Mouse (Mus musculus) splenic B cell, adult 2 months (primary cell): ENCODE results near the gene Lactbl1.

Experiments
- DNase-seq: peaks from one replicate; pipeline ENCODE4 v3.0.0-alpha.2; 2011; ENCODE audit warnings: low read depth, low spot score
- H3K27me3 ChIP-seq: 2 replicates; pipeline ENCODE4 v1.6.1; 2012; ENCODE audit warnings: mild to moderate bottlenecking, low read length, moderate library complexity, mixed read lengths; ENCODE audit not compliant: control insufficient read depth, poor library complexity, insufficient read depth, severe bottlenecking
- H3K36me3 ChIP-seq: 2 replicates; pipeline ENCODE4 v1.6.1; 2012; ENCODE audit warnings: mild to moderate bottlenecking, low read length, moderate library complexity, mixed read lengths; ENCODE audit not compliant: control insufficient read depth, poor library complexity, insufficient read depth, severe bottlenecking

Lactbl1 gene

DNA sequence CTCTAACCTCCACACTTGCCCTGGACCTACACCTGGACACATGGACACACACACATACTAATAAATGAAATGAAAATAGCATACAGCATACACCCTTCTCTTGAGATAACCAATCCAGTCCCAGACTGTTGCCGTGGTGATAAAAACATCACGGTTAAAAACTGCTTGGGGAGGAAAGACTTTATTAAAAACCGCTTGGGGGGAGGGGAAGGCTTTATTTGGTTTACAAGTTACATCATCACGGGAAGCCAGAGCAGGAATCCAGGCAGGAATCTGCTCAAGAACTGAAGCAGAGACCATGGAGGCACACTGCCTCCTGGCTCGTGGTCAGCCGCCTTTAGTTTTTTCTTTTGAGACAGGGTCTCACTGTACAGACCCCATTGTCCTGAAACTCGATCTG lies 8.8 kb upstream of the Lactbl1 start:
- H3K36me3 ChIP-seq: no peaks in the 10 kb centered on the region
- no peak for DNase-seq
- H3K27me3 ChIP-seq: no peaks in the 10 kb centered on the region

DNA sequence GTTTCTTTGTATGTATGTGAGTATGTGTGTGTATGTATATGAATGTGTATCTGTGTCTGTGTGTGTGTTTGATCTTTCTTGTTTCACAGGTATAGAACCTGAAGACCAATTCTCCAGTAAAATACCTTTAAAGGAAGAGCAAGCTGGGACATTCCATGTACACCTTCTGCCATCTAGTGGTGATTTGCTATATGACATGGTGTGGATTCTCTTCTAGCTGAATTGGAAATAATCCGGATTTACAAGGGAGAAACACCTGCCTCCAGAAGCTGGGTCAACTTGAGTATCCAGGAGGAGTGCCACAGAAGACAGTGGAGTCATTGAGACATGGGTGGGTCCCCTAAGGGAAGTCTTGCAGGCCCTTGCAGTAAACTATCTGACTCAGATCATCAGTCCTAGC lies 1.1 kb upstream of the Lactbl1 start:
- Histone ChIP-seq H3K27me3 (no peaks in the 10 kb centered on the region), H3K36me3 (no peaks in the 10 kb centered on the region)
- peak; percentile 77 for DNase-seq

DNA sequence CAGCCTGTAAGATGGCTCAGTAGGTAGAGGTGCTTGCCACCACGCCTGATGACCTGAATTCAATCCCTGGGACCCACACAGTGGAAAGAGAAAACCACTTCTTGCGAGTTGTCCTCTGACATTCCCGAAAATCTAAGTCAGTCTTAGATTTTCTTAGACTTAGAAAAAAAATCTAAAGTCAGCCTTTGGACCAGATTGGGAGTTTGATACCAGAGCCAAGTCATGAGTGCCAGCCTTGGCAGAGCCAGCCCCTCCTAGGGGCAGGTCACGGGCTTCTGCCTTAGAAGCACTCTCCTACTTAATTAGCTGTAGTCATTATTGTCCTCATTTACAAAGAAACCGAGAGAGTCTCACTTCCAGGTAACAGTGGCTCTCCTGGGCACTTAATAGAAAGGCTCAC lies 465 bp upstream of the Lactbl1 start:
- DNase-seq: no peak
- Histone ChIP-seq H3K27me3 (no peaks in the 10 kb centered on the region), H3K36me3 (no peaks in the 10 kb centered on the region)

- DNase-seq: peak; percentile 44
- Histone ChIP-seq H3K27me3 (no peaks in the 10 kb centered on the region), H3K36me3 (no peaks in the 10 kb centered on the region)
Measured at GRCm38 (mm10) chr4:136626590-136626989, 4.2 kb downstream of the Lactbl1 start.

DNA sequence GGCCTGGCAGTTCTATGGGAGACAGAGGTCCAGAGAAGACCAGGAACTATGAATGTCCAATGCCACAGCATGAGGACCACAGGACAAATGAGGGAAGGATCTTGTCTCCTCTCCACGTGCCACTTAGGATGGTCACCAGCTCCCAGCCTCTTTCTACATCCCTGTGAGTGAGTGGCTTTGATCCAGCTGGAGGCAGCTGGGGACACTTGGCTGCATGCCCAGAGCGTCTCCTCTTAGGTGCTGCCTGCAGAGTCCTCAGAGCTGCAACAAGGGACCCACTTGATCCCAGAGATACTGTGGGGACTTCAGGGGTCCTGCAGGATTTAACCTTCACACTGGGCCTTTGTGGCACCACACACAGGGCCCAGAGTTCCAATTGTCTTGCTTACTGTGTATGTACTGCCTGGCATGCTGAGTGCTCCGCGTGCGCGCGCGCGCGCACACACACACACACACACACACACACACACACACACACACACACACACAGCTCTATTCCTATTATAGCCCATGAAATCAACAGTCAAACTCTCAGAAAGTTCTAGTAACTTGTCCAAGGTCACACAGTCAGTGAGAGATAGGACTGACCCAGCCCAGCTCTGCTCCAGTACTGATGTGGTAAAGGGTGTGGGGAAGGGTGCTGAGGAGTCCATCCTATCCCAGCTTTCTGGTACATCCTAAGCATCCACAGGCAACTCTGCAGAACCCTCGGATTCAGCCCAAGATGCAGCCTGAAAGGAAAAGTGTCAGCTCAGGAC lies 9.0 kb downstream of the Lactbl1 start:
- Histone ChIP-seq H3K27me3 (no peaks in the 10 kb centered on the region), H3K36me3 (no peaks in the 10 kb centered on the region)
- no peak for DNase-seq

- no peaks in the 10 kb centered on the region for H3K27me3 ChIP-seq
- no peak for DNase-seq
- H3K36me3 ChIP-seq: no peaks in the 10 kb centered on the region
Measured at GRCm38 (mm10) chr4:136635995-136636394, 13.6 kb downstream of the Lactbl1 start.

DNA sequence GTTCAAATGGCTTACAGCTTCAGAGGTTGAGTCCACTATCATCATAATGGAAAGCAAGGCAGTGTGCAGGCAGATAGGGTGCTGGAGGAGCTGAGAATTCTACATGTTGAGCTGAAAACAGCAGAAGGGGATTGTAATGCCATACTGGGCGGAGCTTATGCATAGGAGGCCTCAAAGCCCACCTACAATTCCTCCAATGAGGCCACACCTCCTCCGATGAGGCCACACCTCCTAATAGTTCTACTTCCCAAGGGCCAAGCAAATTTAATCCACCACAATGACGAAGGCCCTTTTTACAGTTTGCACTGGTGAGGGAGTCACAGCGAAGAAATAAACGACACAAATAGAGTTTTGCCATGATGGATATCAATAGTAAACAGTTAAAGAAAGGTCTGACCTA lies 14.1 kb downstream of the Lactbl1 start:
- H3K36me3 ChIP-seq: no peaks in the 10 kb centered on the region
- DNase-seq: no peak
- no peaks in the 10 kb centered on the region for H3K27me3 ChIP-seq

GRCm38 (mm10) chr4:136636983-136637562 lies 14.7 kb downstream of the Lactbl1 start:
- no peaks in the 10 kb centered on the region for H3K27me3 ChIP-seq
- DNase-seq: no peak
- no peaks in the 10 kb centered on the region for H3K36me3 ChIP-seq

DNA sequence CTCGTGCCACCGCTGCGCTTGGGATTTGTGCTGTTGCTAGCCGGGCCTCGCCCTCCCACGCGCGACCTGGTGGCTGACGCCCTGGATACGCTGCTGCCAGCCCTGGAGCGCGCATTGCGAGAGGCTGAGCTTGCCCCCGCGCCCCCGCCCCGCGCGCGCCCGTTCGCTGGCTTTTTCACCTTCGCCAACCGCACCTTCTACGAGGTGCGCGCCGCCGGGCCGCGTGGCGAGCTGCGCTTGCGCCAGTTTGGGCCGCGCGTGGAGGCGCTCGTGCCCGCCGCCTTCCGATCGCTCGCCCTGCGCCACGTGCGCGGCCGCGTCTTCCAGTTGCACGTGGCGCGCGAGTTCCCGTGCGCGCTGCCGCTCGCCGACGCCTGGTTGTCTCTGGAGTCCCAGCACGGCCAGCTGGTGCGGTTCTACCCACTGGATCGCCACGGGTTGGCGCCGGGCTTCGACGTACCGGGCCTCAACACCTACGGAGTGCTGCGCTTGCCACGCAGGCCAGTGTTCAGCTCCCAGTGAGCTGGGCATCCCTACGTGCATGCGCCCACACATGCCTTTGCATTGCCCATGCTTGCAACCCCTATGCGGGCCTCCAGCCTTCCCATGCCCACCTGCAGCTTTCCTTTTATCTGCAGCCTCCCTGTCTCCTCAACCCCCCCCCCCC lies 15.3 kb downstream of the Lactbl1 start:
- DNase-seq: no peak
- no peaks in the 10 kb centered on the region for H3K36me3 ChIP-seq

DNA sequence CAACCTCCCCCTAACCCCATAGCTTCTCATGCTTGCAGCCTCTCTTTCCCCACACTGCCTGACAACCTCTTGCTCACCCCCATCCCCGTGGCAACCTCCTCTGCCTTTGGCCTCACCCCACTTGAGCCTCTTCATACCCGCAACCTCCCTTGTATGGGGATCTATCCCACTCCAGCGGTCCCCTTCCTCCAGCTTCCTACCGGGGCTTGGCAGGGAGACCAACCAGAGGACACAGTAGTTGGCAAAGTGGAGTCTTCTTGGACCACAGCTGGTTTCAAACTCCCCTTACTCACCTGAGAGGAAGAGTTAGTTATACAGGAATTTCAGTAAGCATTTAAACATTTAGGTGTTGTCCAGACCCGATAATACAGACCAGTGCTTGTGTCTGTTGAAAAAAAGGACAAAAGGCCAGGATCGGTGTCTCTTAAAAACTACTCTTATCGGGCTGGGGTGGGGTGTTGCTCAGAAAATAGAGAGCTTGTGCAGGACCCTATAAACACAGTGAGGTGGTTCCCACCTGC lies 15.9 kb downstream of the Lactbl1 start:
- no peaks in the 10 kb centered on the region for H3K27me3 ChIP-seq
- no peak for DNase-seq
- H3K36me3 ChIP-seq: no peaks in the 10 kb centered on the region

More for the DNA sequence above, 15.3 kb downstream of the Lactbl1 start:
- H3K27me3 ChIP-seq: no peaks in the 10 kb centered on the region

- Histone ChIP-seq H3K27me3 (no peaks in the 10 kb centered on the region), H3K36me3 (no peaks in the 10 kb centered on the region)
- DNase-seq: no peak
Measured at GRCm38 (mm10) chr4:136638890-136639289, 16.5 kb downstream of the Lactbl1 start.

GRCm38 (mm10) chr4:136648922-136649479 lies 26.6 kb downstream of the Lactbl1 start:
- Histone ChIP-seq H3K27me3 (no peaks in the 10 kb centered on the region), H3K36me3 (no peaks in the 10 kb centered on the region)
- peak; percentile 74 for DNase-seq

GRCm38 (mm10) chr4:136649480-136650196 lies 27.2 kb downstream of the Lactbl1 start:
- Histone ChIP-seq H3K36me3 (no peaks in the 10 kb centered on the region), H3K27me3 (no peaks in the 10 kb centered on the region)
- DNase-seq: no peak

GRCm38 (mm10) chr4:136650261-136650660 lies 27.8 kb downstream of the Lactbl1 start:
- no peaks in the 10 kb centered on the region for H3K27me3 ChIP-seq
- no peaks in the 10 kb centered on the region for H3K36me3 ChIP-seq
- DNase-seq: no peak
